Mouse (Mus musculus) spleen, adult 2 months (tissue): Measurements from ENCODE around the gene Cd79b. TPM values are rescaled to one million over a fixed set of nuclear protein-coding genes. Genes with fewer than 3 reads are reported as not detected.

Source experiments
- DNase-seq, 2 experiments: peaks; one replicate each; pipeline versions ENCODE4 v3.0.0 to v3.0.0-alpha.2; 2012 to 2021; ENCODE audit warnings: low spot score in 2 of 2, low read depth in 1 of 2
- H3K27ac ChIP-seq: fragments of 200-500 bp; 2 replicates; pipeline ENCODE4 v1.5.1; 2012; ENCODE audit warnings: low read length, inconsistent platforms; ENCODE audit not compliant: insufficient read depth
- H3K27me3 ChIP-seq: fragments of 200-500 bp; 2 replicates; pipeline ENCODE4 v1.6.1; 2012; ENCODE audit warnings: mild to moderate bottlenecking, moderate library complexity, low read length, inconsistent platforms; ENCODE audit not compliant: control insufficient read depth, insufficient read depth
- H3K36me3 ChIP-seq: fragments of 200-500 bp; 2 replicates; pipeline ENCODE4 v1.6.1; 2012; ENCODE audit warnings: mild to moderate bottlenecking, low read length, inconsistent platforms; ENCODE audit not compliant: control insufficient read depth, insufficient read depth
- H3K4me1 ChIP-seq: fragments of 200-500 bp; 2 replicates; pipeline ENCODE4 v1.6.1; 2011; ENCODE audit warnings: inconsistent platforms; ENCODE audit not compliant: control insufficient read depth, insufficient read depth, insufficient read length
- H3K4me3 ChIP-seq: fragments of 200-500 bp; 2 replicates; pipeline ENCODE4 v1.5.1; 2011; ENCODE audit warnings: mild to moderate bottlenecking, inconsistent platforms; ENCODE audit not compliant: insufficient read depth, insufficient read length; ENCODE audit errors: extremely low read depth
- CTCF ChIP-seq: fragments of 200-500 bp; IDR thresholded peaks from 2 replicates; pipeline ENCODE4 v1.5.1; 2011; ENCODE audit warnings: mild to moderate bottlenecking, inconsistent platforms; ENCODE audit not compliant: insufficient read depth, insufficient read length, insufficient replicate concordance; ENCODE audit errors: extremely low read depth
- POLR2A ChIP-seq: fragments of 200-500 bp; IDR thresholded peaks from 2 replicates; pipeline ENCODE4 v1.6.1; 2011; ENCODE audit warnings: low read depth, low read length, inconsistent platforms
- whole genome bisulfite sequencing: fragments of 180-500 bp; shearing (Covaris S2); methylation state at CpG from one replicate; pipeline ENCODE4 v1.1.7; 2018; 5-methylcytosine and 5-hydroxymethylcytosine counted together
- polyA plus RNA-seq: library from polyadenylated mRNA; depleted of rRNA; stranded (reverse); fragments of >200 nt; gene quantifications from 2 replicates; pipeline ENCODE4 v1.2.3, GENCODE M21; 2012; rRNA removed

The Cd79b gene
- polyA plus RNA-seq, result 556 and 588 TPM in 2 replicates

DNA sequence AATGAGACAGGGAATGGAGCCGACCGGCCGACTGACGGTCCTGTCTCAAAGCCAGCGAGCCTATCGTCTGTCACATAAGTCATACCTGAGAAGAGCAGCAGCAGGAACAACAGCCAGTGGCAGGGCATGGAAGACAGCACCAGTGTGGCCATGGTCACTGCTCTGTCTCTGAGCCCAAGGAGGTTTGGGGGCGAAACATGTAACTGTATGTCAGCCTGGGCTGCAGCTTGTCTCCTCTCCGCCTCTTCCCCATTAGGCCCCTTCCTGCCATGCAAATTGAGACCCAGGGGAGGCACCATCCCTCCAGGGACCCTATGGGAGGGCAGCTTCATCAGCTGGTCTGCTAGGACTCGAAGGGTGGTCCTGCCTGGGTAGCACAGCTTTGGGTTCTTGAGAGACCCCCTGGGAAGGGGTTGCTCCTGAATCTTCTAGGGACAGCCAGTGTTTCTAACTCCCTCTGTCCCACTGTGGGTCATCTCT lies at the start of gene Cd79b:
TSS of gene Cd79b (minus strand) at position 430 of the 480 bp plus-strand sequence.
- WGBS, result 17% methylated on average over 9 of the region's 9 CpGs
- peaks cover 28% of the 10 kb centered on the region for H3K36me3 ChIP-seq
- peak within 1 kb of the TSS; percentile 77 for H3K4me3 ChIP-seq
- peak; percentile 66 to 90 for DNase-seq
- H3K4me1 ChIP-seq, result peaks cover 33% of the 10 kb centered on the region; the same call in 1 of the 2 replicates
- TF ChIP-seq CTCF (no peak), POLR2A (peak; percentile 98)
- peak within 1 kb of the TSS; percentile 95 for H3K27ac ChIP-seq
- no peaks in the 10 kb centered on the region for H3K27me3 ChIP-seq

- peak; percentile 17 to 34 for DNase-seq
- H3K27ac ChIP-seq, result no peak overlapping the region
- no peak overlapping the region for H3K4me3 ChIP-seq
- WGBS, result 25% methylated on average over 5 of the region's 5 CpGs
- TF ChIP-seq POLR2A (no peak), CTCF (peak; percentile 44; the same call in 1 of the 2 replicates)
- H3K27me3 ChIP-seq, result no peaks in the 10 kb centered on the region
- H3K36me3 ChIP-seq, result no peaks in the 10 kb centered on the region
- H3K4me1 ChIP-seq, result peaks cover 12% of the 10 kb centered on the region
These were observed 44.8 kb upstream of the Cd79b start for GRCm38 (mm10) chr11:106359350-106359749.

DNA sequence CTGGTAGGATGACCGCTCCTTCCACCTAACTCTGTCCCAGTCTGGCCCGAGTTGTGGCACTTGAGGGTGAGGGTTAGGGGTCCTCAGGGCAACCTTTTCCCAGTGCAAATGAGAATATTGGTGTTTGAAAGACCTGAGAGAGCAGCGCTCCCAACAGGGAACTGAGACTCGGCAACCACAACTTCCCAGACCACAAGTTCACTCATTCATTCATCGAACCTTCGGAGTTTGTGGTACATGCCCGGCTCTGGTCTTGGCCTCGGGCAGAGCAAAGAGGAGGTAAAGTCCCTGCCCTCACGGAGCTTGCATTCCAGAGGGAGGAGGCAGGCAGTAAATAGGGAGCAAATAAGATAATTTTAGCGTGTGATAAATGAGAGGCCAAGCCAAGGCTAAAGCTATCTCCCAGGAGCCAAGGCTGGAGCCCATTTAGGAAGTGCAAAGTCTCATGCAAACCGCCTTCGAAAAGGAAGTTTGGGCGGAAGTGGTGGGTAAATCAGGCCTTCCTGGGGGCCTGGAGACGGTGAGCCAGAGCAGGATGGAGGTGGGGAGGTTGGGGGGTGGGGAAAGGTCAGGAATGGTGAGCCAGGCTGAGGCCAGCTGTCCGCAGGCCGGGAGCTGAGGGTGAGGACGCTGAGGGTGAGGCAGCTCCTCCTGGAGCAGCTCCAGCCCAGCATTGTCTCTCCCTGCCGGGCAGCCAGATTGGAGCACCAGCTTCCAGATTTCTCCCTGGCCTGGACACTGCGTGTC lies 41.0 kb upstream of the Cd79b start:
- no peaks in the 10 kb centered on the region for H3K27me3 ChIP-seq
- WGBS, result 24% methylated on average over 19 of the region's 19 CpGs
- H3K4me1 ChIP-seq, result peaks cover 12% of the 10 kb centered on the region
- no peak overlapping the region for H3K27ac ChIP-seq
- no peak overlapping the region for H3K4me3 ChIP-seq
- no peak for DNase-seq
- H3K36me3 ChIP-seq, result no peaks in the 10 kb centered on the region
- no peak for TF ChIP-seq POLR2A
- no peak for TF ChIP-seq CTCF

DNA sequence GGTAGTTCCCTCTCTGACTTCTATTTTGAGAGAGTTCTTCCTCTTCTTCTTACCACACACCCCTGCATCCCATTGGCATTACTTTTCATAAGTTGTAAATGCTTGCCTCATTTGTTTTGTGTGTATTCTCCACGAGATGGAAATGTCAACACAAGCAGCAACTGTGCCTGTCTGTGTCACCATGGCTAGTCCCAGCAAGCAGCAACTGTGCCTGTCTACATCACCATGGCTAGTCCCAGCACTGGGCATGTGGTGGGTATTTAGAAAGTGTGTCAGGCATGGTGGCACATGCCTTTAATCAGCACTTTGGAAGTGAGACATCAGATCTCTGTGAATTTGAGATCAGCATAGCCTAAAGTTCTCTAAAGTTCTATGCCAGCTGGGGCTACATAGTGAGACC lies 39.6 kb upstream of the Cd79b start:
- H3K27ac ChIP-seq, result no peak overlapping the region
- H3K36me3 ChIP-seq, result no peaks in the 10 kb centered on the region
- no peaks in the 10 kb centered on the region for H3K27me3 ChIP-seq
- DNase-seq, result no peak
- H3K4me1 ChIP-seq, result peaks cover 12% of the 10 kb centered on the region
- H3K4me3 ChIP-seq, result no peak overlapping the region
- TF ChIP-seq CTCF (no peak), POLR2A (no peak)
- WGBS, result 58% methylated on average over 1 of the region's 1 CpGs

GRCm38 (mm10) chr11:106353188-106353587 lies 38.6 kb upstream of the Cd79b start, which contains the start of gene Scn4a:
Gene Scn4a (minus strand): TSS chr11:106353288.
- peaks cover 12% of the 10 kb centered on the region for H3K4me1 ChIP-seq
- H3K36me3 ChIP-seq, result no peaks in the 10 kb centered on the region
- WGBS, result 92% methylated on average over 12 of the region's 12 CpGs
- TF ChIP-seq POLR2A (no peak), CTCF (no peak)
- no peak within 1 kb of the TSS for H3K4me3 ChIP-seq
- no peak for DNase-seq
- H3K27me3 ChIP-seq, result no peaks in the 10 kb centered on the region
- no peak within 1 kb of the TSS for H3K27ac ChIP-seq

DNA sequence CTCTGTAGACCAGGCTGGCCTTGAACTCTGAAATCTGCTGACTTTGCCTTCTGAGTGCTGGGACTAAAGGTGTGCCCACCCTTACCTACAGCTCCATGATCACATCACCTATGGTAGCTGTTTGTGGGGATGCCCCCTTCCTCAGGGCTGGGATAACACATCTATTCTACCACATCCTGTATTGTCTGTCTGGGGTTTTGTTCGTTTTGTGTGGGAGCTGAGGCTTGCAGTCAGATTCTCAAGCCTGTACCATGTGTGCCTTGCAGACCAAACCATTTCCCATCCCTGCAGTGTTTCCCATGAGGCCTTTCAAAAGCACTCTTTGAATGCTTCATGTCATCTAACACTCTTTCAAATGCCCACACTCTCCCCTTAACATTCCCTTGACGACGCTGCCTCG lies 37.4 kb upstream of the Cd79b start:
- Histone ChIP-seq H3K36me3 (no peaks in the 10 kb centered on the region), H3K27me3 (no peaks in the 10 kb centered on the region), H3K4me3 (no peak overlapping the region), H3K4me1 (peaks cover 12% of the 10 kb centered on the region), H3K27ac (no peak overlapping the region)
- no peak for DNase-seq
- 59% methylated on average over 4 of the region's 4 CpGs for WGBS
- TF ChIP-seq POLR2A (no peak), CTCF (no peak)

- DNase-seq, result no peak
- no peak for TF ChIP-seq CTCF
- no peak for TF ChIP-seq POLR2A
- H3K36me3 ChIP-seq, result no peaks in the 10 kb centered on the region
- no peak overlapping the region for H3K27ac ChIP-seq
- no peak overlapping the region for H3K4me3 ChIP-seq
- H3K27me3 ChIP-seq, result no peaks in the 10 kb centered on the region
- H3K4me1 ChIP-seq, result peaks cover 12% of the 10 kb centered on the region
- 76% methylated on average over 3 of the region's 3 CpGs for WGBS
These were observed 36.7 kb upstream of the Cd79b start for GRCm38 (mm10) chr11:106351253-106351652.
